Mouse (Mus musculus) fat pad, adult 2 months (tissue): ENCODE measurements around the gene H1fnt.

ENCODE experiments used
- DNase-seq: peaks from one replicate; pipeline ENCODE4 v3.0.0-alpha.2; 2011; ENCODE audit warnings: low read depth, low spot score; ENCODE audit errors: extremely low read depth

Gene H1fnt

DNA sequence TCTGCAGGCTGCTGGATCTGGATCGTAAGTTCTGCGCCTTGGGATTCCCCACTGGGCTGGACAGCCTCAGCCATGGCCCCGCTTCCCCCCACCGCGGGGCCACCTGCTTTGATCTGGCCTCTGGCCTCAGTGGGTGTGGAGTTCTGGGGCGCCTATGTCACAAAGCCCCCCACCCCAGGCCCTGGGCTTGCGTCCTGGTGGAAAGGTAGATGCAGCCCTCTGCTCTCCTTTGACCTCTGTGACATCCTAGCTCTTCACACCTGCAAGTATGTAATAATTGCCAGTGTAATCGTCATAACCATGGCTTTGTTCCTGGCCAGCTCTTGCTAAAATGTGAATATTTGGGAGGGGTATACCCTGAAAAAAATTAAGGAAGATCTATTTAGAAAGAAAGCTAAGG lies at the start of gene H1fnt:
Gene H1fnt (minus strand): TSS at position 101 of the 400 bp plus-strand sequence.
- DNase-seq = no peak

- DNase-seq = no peak
Measured at GRCm38 (mm10) chr15:98295628-98296551, 38.8 kb upstream of the H1fnt start, which contains the start of gene Zfp641. Gene Zfp641 (minus strand): TSS chr15:98296161.

DNA sequence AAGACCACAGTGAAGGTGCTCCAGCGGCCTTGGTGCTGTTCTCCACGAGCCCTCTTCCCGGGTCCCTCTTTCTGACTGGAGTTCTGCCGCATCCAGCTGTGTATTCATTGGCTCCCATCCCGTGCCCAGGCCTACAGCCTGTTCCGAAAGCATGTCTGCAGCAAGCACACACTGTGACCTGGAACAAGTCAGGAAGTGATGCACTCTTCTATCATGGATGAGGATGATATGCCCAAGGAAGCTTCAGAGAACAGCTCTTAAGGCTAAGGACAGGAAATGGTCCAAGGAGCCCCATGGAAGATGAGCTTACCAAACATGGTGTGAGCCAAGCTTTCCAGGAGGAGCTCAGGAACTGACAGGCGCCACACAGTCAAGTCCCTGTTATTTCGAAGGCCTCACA lies 36.6 kb upstream of the H1fnt start:
- no peak for DNase-seq

DNA sequence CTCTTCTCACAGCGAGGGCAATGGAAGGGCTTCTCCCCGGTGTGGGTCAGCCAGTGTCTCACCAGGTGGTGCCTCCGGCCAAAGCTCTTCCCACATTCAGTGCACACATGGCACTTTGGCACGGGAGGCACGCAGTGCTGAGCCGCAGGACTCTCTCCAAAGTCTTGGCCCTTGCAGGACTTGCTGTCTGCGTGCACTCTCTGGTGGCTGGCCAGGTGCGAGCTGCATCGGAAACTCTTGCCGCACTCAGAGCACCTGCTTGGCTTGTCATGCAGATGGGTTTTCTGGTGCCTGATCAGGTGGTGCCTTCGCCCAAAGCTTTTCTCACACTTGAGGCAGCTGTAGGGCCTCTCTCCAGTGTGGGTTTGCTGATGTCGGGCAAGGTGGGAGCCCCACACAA lies 31.5 kb upstream of the H1fnt start:
- no peak for DNase-seq

DNA sequence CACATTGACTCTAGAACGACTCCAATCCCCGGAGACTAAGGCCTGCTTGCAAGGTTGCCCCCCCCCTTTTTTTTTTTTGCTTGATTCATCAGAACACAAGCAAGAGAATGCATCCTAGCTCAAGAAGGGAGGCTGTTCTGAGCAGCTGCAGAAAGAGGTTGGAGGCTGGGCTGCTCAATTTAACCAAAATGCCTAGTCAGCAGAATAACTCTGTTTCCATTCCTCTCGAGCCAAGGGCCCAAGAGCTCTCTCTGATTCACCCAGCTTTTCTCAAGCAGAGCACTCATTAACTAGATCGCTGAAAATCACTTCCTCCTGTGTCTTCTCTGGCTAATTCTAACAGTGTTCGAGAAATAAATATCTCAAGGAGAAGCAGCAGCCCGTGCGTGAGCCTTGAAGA lies 29.3 kb upstream of the H1fnt start:
- no peak for DNase-seq

GRCm38 (mm10) chr15:98257776-98258175 lies 683 bp upstream of the H1fnt start:
- no peak for DNase-seq

DNA sequence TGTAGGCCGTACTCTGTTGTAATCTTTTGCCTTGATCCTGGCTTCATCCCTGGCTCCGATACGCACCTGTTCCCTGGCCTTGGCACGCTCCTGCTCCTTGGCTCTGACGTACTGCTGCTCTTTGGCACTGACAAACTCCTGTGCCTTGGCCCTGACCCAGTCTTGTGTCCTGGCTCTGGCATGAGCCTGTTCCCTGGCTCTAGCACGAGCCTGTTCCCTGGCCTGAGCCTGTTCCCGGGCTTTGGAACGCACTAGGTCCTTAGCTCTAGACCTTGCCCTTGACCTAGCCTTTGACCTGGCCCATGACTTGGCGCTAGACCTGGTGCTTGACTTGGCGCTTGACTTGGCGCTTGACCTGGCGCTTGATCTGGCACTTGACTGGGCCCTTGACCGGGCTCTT lies 822 bp downstream of the H1fnt start:
- peak; percentile 68 for DNase-seq

GRCm38 (mm10) chr15:98235442-98235841 lies 21.7 kb downstream of the H1fnt start:
- DNase-seq = no peak

GRCm38 (mm10) chr15:98234350-98234749 lies 22.7 kb downstream of the H1fnt start, which contains the start of gene Olfr286:
Gene Olfr286 (minus strand): TSS chr15:98234450.
- no peak for DNase-seq

DNA sequence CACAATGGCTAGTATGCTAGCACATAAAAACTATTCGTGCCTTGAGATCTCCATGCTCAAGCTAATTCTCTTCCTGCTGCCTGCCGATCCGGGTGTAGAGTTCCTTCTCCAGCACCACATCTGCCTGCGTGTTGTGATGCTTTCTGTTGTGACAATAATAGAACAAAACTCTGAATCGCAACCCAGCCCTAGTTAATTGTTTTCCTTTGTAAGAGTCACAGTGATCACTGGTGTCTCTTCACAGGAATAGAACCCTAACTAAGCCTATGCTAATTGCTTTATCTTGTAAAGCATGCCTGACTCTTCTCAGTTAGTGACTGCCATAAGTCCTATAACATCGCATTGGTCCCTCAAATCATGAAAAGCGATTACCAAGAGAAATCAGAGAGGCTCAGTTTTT lies 31.0 kb downstream of the H1fnt start:
- no peak for DNase-seq

DNA sequence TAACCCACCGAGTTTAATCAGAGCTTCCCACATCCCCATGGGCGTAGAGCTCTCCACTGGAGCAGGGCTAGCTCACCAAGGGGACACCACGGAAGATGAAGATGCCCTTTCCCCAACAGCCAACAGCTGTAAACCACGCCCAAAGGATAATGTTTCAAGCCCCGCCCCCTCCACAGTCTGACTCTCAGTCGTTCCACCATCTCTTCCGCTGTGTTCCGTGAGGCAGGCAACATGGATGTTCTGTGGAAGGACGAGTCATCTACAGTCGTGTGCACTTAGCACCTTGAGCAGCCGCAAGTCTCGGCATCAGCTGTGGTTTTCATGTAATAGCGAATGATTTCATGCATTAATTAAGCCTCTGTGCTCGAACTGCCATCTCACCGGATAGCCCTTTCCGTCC lies 31.5 kb downstream of the H1fnt start:
- DNase-seq = no peak

- DNase-seq = no peak
Measured at GRCm38 (mm10) chr15:98222377-98222776, 34.7 kb downstream of the H1fnt start.

DNA sequence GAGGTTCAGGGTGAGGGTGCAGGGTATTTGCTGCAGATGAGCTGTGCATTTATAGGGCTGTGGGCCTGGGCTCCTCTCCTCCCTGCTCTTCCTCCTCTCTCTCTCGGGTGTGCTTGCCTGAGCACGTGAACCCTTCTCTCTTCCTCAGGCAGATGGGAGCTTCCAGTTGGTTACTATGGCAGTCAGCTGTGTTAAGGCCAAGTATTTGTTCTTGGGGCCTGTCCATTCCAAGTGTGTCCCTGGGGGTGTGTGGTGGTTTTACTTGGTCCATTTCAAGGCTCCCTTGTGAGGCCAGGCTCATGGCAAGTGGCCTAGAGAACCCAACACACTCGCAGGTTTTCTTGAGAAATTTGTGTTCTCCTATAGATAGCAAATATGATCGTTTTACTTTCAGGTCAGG lies 36.2 kb downstream of the H1fnt start, which contains the start of the genes Gm44579 and Olfr287:
Gene Gm44579 (minus strand): TSS at position 101 of the 400 bp plus-strand sequence.
Gene Olfr287 (minus strand): TSS at position 180 of the 400 bp plus-strand sequence.
- DNase-seq = no peak

DNA sequence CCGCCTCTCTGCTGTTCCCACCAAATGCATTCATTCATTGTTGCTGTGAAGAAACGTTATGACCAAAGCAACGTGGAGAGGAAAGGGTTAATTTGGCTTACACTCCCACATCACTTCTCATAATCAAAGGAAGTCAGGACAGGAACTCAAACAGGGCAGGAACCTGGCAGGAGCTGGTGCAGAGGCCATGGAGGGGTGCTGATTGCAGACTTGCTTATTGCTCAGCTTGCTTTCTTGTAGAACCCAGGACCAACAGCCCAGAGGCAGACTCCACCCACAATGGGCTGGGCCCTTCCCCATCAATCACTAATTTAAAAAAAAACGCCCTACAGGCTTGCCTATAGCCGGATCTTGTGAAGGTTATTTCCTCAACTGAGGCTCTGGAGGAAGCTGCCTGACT lies 43.0 kb downstream of the H1fnt start:
- DNase-seq = no peak

DNA sequence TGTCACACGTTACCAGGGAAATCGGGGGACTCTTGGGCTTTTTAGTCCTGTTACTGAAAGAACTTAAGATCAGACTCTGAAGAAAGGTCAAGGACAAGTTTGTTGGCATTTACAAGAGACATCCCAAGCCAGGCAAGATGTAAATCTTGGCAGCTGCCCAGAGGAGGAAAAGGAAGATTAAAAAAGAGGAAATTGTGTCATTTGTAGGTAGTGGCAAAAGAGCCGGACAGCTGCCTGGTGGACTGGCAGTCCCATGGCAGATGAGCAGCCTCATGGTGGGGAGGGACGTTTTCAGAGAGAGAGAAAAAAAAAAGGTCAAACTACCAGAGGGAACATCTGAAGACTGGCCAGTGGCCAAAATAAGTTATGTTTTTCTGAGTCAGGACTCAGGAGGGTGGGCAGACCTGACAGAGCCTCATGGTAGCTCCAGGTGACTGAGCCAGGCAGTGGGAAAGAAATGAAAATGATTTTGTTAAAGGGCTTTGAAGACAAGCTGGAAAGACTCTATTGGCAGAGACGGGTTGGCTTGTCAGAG lies 43.7 kb downstream of the H1fnt start:
- DNase-seq = no peak

DNA sequence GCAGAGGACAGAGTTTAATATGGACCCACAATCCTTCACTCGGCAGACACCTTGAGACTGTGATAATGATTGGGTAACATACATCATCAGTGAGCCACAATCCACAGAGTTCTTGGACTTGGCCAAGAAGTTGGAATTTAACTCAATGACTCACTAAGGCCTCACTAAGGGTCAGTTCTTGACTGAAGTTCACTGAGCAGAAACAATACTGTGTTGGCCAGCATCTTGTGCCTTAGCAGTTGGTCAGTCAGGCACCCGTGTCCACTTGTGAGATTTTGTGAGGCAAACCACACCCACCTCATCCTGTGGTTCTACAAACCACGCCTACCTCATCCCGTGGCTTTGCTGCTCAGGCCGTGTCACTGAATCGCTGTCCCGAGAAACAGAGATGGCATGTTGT lies 47.4 kb downstream of the H1fnt start:
- no peak for DNase-seq
